Mouse (Mus musculus) hindbrain, postnatal 0 days (tissue): ENCODE measurements around the gene Ntn1. TPM values are rescaled to one million over a fixed set of nuclear protein-coding genes. Genes with fewer than 3 reads are reported as not detected.

Source experiments
- ATAC-seq: fragments of 200-750 bp; cut with Nextera tagmentation; 2 replicates; pipeline ENCODE4 v1.8.0; 2017; ENCODE audit warnings: mild to moderate bottlenecking, moderate TSS enrichment, moderate library complexity
- DNase-seq: peaks from one replicate; pipeline ENCODE4 v3.0.0-alpha.2; 2015; ENCODE audit warnings: low spot score
- H3K27ac ChIP-seq: fragments of 300-500 bp; sonication (generic); 2 replicates; pipeline ENCODE4 v1.5.1; 2014; ENCODE audit warnings: mild to moderate bottlenecking
- H3K27me3 ChIP-seq: fragments of 300-500 bp; sonication (generic); 2 replicates; pipeline ENCODE4 v1.6.1; 2014; ENCODE audit warnings: low read length, mixed read lengths; ENCODE audit not compliant: insufficient read depth
- H3K36me3 ChIP-seq: fragments of 300-500 bp; sonication (generic); 2 replicates; pipeline ENCODE4 v1.6.1; 2014; ENCODE audit warnings: low read length, mixed read lengths; ENCODE audit not compliant: insufficient read depth
- H3K4me1 ChIP-seq: fragments of 300-500 bp; sonication (generic); 2 replicates; pipeline ENCODE4 v1.6.1; 2014; ENCODE audit warnings: antibody characterized with exemption, low read length, mixed read lengths; ENCODE audit not compliant: insufficient read depth
- H3K4me2 ChIP-seq: fragments of 300-500 bp; sonication (generic); 2 replicates; pipeline ENCODE4 v1.6.1; 2014; ENCODE audit warnings: low read depth, mild to moderate bottlenecking, low read length, moderate library complexity, mixed read lengths
- H3K4me3 ChIP-seq: fragments of 300-500 bp; sonication (generic); 2 replicates; pipeline ENCODE4 v1.5.1; 2014; ENCODE audit warnings: low read length
- H3K9ac ChIP-seq: fragments of 300-500 bp; sonication (generic); replicated peaks from 2 replicates; pipeline ENCODE4 v1.6.1; 2014; ENCODE audit warnings: mild to moderate bottlenecking, low read length, moderate library complexity, mixed read lengths
- H3K9me3 ChIP-seq: fragments of 300-500 bp; sonication (generic); 2 replicates; pipeline ENCODE4 v1.6.1; 2016; ENCODE audit warnings: low read length, mixed read lengths
- CTCF ChIP-seq: IDR thresholded peaks from 2 replicates; pipeline ENCODE4 v1.5.1; 2016; ENCODE audit warnings: antibody characterized with exemption, control low read depth, low read depth
- WGBS: fragments of 180-500 bp; shearing (Covaris S2); extraction: QIAGEN DNeasy Blood & Tissue Kit; methylation state at CpG from one replicate; pipeline ENCODE4 v1.1.7; 2014; 5-methylcytosine and 5-hydroxymethylcytosine counted together
- polyA plus RNA-seq: library from polyadenylated mRNA; unstranded; fragments of >200 nt; fragmentation: Nextera tagmentation; extraction: Ambion mirVana; gene quantifications from 2 replicates; pipeline ENCODE4 v1.2.1, GENCODE M21; 2015
- total RNA-seq: library from RNA; depleted of rRNA; stranded (reverse); fragments of >200 nt; gene quantifications from 2 replicates; pipeline ENCODE4 v1.2.3, GENCODE M21; 2014

Gene Ntn1
- total and polyA plus RNA-seq, 2 experiments from 2014 or later, result 13.8 to 81.7 TPM

DNA sequence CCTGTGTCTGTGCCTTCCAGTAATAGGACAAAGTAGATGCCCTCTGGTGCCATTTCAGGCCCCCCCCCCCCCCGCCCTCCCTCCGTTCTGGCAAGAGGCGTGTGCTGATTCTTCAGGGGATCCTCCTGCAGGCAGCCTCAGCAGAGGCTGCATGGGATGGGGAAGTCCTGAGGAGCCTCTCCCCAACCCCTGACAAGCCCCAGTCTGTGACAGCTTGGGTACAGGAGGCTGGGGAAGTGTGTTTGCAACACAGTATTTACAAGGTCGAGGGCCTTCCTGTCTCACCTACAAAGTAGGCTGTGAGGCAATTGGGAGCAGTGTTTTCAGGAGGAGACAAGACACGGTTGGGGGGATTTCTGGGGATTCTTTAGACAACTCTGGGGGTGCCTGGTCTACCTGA lies 40.3 kb upstream of the Ntn1 start:
- H3K9me3 ChIP-seq, result no peaks in the 10 kb centered on the region
- H3K9ac ChIP-seq, result no peak overlapping the region
- H3K4me3 ChIP-seq, result no peak overlapping the region
- WGBS, result 65% methylated on average over 5 of the region's 5 CpGs
- no peaks in the 10 kb centered on the region for H3K4me1 ChIP-seq
- TF ChIP-seq CTCF, result no peak
- no peaks in the 10 kb centered on the region for H3K36me3 ChIP-seq
- no peaks in the 10 kb centered on the region for H3K27me3 ChIP-seq
- ATAC-seq (no peak), DNase-seq (no peak)
- no peak overlapping the region for H3K27ac ChIP-seq
- H3K4me2 ChIP-seq, result no peak overlapping the region

- 81% methylated on average over 9 of the region's 9 CpGs for WGBS
Measured at GRCm38 (mm10) chr11:68440100-68440499, 39.5 kb upstream of the Ntn1 start.

DNA sequence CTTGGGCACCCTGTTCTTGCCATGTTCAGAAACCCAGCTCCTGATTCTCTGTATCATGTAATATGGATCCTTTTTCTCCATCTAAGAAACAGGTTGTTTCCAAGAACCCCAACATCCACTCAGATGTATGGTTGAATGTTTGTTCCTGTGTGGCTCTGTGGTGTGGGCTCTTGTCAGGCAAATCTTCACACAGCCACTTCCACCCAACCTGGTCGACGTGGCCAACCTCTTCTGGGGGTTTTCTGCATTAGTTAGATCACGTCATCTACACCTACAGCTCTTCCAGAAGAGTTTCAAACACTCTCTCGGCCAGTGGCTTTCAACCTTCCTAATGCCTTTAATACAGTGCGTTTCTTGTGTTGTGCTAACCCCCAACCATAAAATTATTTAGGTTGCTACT lies 35.8 kb upstream of the Ntn1 start:
- no peak overlapping the region for H3K9ac ChIP-seq
- H3K27me3 ChIP-seq, result no peaks in the 10 kb centered on the region; the same call in 1 of the 2 replicates
- no peak for TF ChIP-seq CTCF
- H3K4me1 ChIP-seq, result no peaks in the 10 kb centered on the region; the same call in 1 of the 2 replicates
- no peaks in the 10 kb centered on the region for H3K9me3 ChIP-seq
- H3K4me3 ChIP-seq, result no peak overlapping the region
- DNase-seq (no peak), ATAC-seq (no peak)
- no peaks in the 10 kb centered on the region for H3K36me3 ChIP-seq
- no peak overlapping the region for H3K4me2 ChIP-seq
- WGBS, result 86% methylated on average over 5 of the region's 5 CpGs
- H3K27ac ChIP-seq, result no peak overlapping the region

More at GRCm38 (mm10) chr11:68440100-68440499, 39.5 kb upstream of the Ntn1 start:
- Histone ChIP-seq H3K27me3 (no peaks in the 10 kb centered on the region), H3K27ac (no peak overlapping the region), H3K4me3 (no peak overlapping the region), H3K4me2 (no peak overlapping the region), H3K9ac (no peak overlapping the region), H3K36me3 (no peaks in the 10 kb centered on the region), H3K9me3 (no peaks in the 10 kb centered on the region), H3K4me1 (no peaks in the 10 kb centered on the region)
- ATAC-seq (no peak), DNase-seq (no peak)
- TF ChIP-seq CTCF, result no peak

- Histone ChIP-seq H3K4me1 (no peaks in the 10 kb centered on the region; the same call in 1 of the 2 replicates), H3K4me3 (no peak overlapping the region), H3K4me2 (no peak overlapping the region), H3K9ac (no peak overlapping the region), H3K36me3 (no peaks in the 10 kb centered on the region), H3K9me3 (no peaks in the 10 kb centered on the region), H3K27ac (no peak overlapping the region), H3K27me3 (no peaks in the 10 kb centered on the region; the same call in 1 of the 2 replicates)
- DNase-seq, result no peak
- no peak for ATAC-seq
- WGBS, result 95% methylated on average over 4 of the region's 4 CpGs
- TF ChIP-seq CTCF, result no peak
Measured at GRCm38 (mm10) chr11:68435601-68436000, 35.0 kb upstream of the Ntn1 start.

- no peak for TF ChIP-seq CTCF
- no peak for DNase-seq
- Histone ChIP-seq H3K36me3 (no peaks in the 10 kb centered on the region), H3K9me3 (no peaks in the 10 kb centered on the region), H3K27ac (no peak overlapping the region), H3K27me3 (no peaks in the 10 kb centered on the region; the same call in 1 of the 2 replicates), H3K4me2 (no peak overlapping the region), H3K4me3 (no peak overlapping the region), H3K9ac (no peak overlapping the region), H3K4me1 (no peaks in the 10 kb centered on the region; the same call in 1 of the 2 replicates)
- WGBS, result 88% methylated on average over 2 of the region's 2 CpGs
- no peak for ATAC-seq
Measured at GRCm38 (mm10) chr11:68434697-68435096, 34.1 kb upstream of the Ntn1 start.

- H3K9me3 ChIP-seq, result no peaks in the 10 kb centered on the region
- no peaks in the 10 kb centered on the region; the same call in 1 of the 2 replicates for H3K27me3 ChIP-seq
- ATAC-seq, result no peak
- WGBS, result 91% methylated on average over 5 of the region's 5 CpGs
- H3K4me2 ChIP-seq, result no peak overlapping the region
- no peak overlapping the region for H3K9ac ChIP-seq
- H3K27ac ChIP-seq, result no peak overlapping the region
- H3K4me3 ChIP-seq, result no peak overlapping the region
- DNase-seq, result no peak
- H3K4me1 ChIP-seq, result no peaks in the 10 kb centered on the region; the same call in 1 of the 2 replicates
- no peaks in the 10 kb centered on the region for H3K36me3 ChIP-seq
- TF ChIP-seq CTCF, result no peak
Measured at GRCm38 (mm10) chr11:68433534-68433933, 32.9 kb upstream of the Ntn1 start.

DNA sequence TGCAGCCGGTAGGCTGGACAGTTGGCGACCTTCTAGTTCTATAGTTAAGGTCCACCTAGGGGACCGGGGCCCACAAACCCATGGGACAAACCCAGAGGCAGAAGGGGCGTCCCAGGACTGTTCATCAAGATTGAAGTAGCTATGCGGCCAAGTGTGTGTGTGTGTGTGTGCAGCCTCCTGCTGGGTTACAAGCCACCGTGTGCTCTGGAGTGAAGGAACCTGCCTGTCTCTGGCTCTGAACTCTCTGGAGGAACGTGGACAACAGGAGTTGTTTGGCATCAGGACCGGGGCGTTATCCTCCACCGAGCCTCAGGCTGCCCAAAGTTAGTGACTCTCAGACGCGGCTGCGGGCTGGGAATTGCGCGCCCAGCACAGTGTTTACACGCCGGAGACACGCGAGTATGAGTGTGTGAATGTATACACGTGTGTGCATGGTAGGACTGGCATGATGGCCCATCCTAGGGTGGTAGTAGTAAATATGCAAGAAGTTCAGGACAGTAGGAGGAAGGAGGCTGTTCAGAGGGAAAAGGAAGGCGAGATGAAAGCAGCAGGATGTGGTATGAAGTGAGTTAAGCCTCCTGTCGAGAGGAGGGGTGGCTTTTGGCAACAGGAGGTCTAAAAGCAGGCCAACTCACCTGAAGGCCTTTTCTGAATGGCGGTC lies 31.9 kb upstream of the Ntn1 start:
- Histone ChIP-seq H3K27ac (no peak overlapping the region), H3K4me2 (peak overlapping the region; percentile 61), H3K9ac (0 out of 2 replicates have a peak overlapping the region, but pooled peaks have one; percentile 30), H3K4me3 (peak overlapping the region; percentile 38), H3K27me3 (no peaks in the 10 kb centered on the region; the same call in 1 of the 2 replicates), H3K36me3 (no peaks in the 10 kb centered on the region), H3K9me3 (no peaks in the 10 kb centered on the region), H3K4me1 (no peaks in the 10 kb centered on the region; the same call in 1 of the 2 replicates)
- 36% methylated on average over 23 of the region's 23 CpGs for WGBS
- ATAC-seq (0 out of 2 replicates have a peak, but pooled peaks have one; percentile 15), DNase-seq (no peak)
- TF ChIP-seq CTCF, result no peak
